Mouse (Mus musculus) adrenal gland, adult 10 weeks (tissue): ENCODE measurements around the gene Hilpda. TPM values are rescaled to one million over a fixed set of nuclear protein-coding genes. Genes with fewer than 3 reads are reported as not detected.

Experiments
- polyA plus RNA-seq: library from polyadenylated mRNA; stranded (reverse); fragments of 350-450 nt; fragmentation: Illumina TruSeq; extraction: RNeasy Lipid Tissue Mini Kit (QIAGEN cat#74804); gene quantifications from one replicate; pipeline ENCODE4 v1.2.3, GENCODE M21; 2014; ENCODE audit warnings: low read depth, low replicate concordance

Gene Hilpda
- polyA plus RNA-seq, result 5.7 TPM

GRCm38 (mm10) chr6:29272312-29273072, at the start of gene Hilpda:
TSS of gene Hilpda (plus strand) at chr6:29272488.

GRCm38 (mm10) chr6:29279293-29279692, 7.0 kb downstream of the Hilpda start, which contains the start of gene Fam71f2:
TSS of gene Fam71f2 (plus strand) at chr6:29279593.

GRCm38 (mm10) chr6:29318879-29319278, 46.6 kb downstream of the Hilpda start, which contains the start of gene Fam71f1:
TSS of gene Fam71f1 (plus strand) at chr6:29319140.

Other genes starting within 250 kb of the Hilpda start
- 1.6 TPM for gene Lep, start 212.3 kb upstream of the Hilpda start, polyA plus RNA-seq
- gene Rbm28, start 107.5 kb upstream of the Hilpda start, polyA plus RNA-seq, result 45.9 TPM
- gene Prrt4, start 92.9 kb upstream of the Hilpda start, polyA plus RNA-seq, result not detected
- gene Impdh1, start 56.1 kb upstream of the Hilpda start, polyA plus RNA-seq, result 16.5 TPM
- gene Fam71f2, start 7.1 kb downstream of the Hilpda start, polyA plus RNA-seq, result not detected
- not detected for gene Fam71f1, start 46.7 kb downstream of the Hilpda start, polyA plus RNA-seq
- gene Calu, start 75.6 kb downstream of the Hilpda start, polyA plus RNA-seq, result 382 TPM
- not detected for gene Opn1sw, start 116.0 kb downstream of the Hilpda start, polyA plus RNA-seq
- gene Ccdc136, start 123.8 kb downstream of the Hilpda start, polyA plus RNA-seq, result 0.82 TPM
- gene Flnc, start 160.8 kb downstream of the Hilpda start, polyA plus RNA-seq, result 0.06 TPM
- 33.1 TPM for gene Atp6v1f, start 195.2 kb downstream of the Hilpda start, polyA plus RNA-seq
- not detected for gene Atp6v1fnb, start 198.9 kb downstream of the Hilpda start, polyA plus RNA-seq
- gene Kcp, start 235.5 kb downstream of the Hilpda start, polyA plus RNA-seq, result not detected